Mouse (Mus musculus): ENCODE measurements around the gene Slc6a2. TPM values are rescaled to one million over a fixed set of nuclear protein-coding genes. Genes with fewer than 3 reads are reported as not detected.
A peak's percentile ranks its signal among the peaks of the same experiment; 100 is the strongest.

Slc6a2 gene
- polyA plus RNA-seq, 1 experiment from 2014 or later: not detected

GRCm38 (mm10) chr8:93011439-93011838 lies 51.6 kb downstream of the Slc6a2 start:
- ATAC-seq: no peak
- H3K27me3 ChIP-seq (replicated peaks; ENCODE audit: control insufficient read depth, insufficient read depth, low read length): no peaks in the 10 kb centered on the region
- no peaks in the 10 kb centered on the region for H3K4me1 ChIP-seq (replicated peaks; ENCODE audit: control insufficient read depth, insufficient read depth, low read length)
- no peak overlapping the region for H3K4me2 ChIP-seq (replicated peaks; ENCODE audit: low read depth)
- H3K9me3 ChIP-seq (ENCODE audit: control insufficient read depth): no peaks in the 10 kb centered on the region
- no peak overlapping the region for H3K9ac ChIP-seq (ENCODE audit: low read depth, low read length)
- peak; percentile 96 for TF ChIP-seq CTCF (IDR thresholded peaks at IDR 0.05; ENCODE audit: low read depth)
- no peak overlapping the region for H3K4me3 ChIP-seq (ENCODE audit: low read depth, low read length)
- H3K36me3 ChIP-seq (ENCODE audit: control insufficient read depth, insufficient read depth): no peaks in the 10 kb centered on the region
- no peak overlapping the region for H3K27ac ChIP-seq (ENCODE audit: low read depth, low read length)
- 6% methylated on average over 9 of the region's 9 CpGs for WGBS

- WGBS: 78% methylated on average over 6 of the region's 6 CpGs
Measured at GRCm38 (mm10) chr8:93012226-93012625, 52.3 kb downstream of the Slc6a2 start.

GRCm38 (mm10) chr8:93014300-93014699 lies 54.4 kb downstream of the Slc6a2 start:
- 41% methylated on average over 4 of the region's 4 CpGs for WGBS

More at GRCm38 (mm10) chr8:93012226-93012625, 52.3 kb downstream of the Slc6a2 start:
- no peaks in the 10 kb centered on the region for H3K4me1 ChIP-seq (replicated peaks; ENCODE audit: control insufficient read depth, insufficient read depth, low read length)
- H3K4me2 ChIP-seq (replicated peaks; ENCODE audit: low read depth): no peak overlapping the region
- no peak overlapping the region for H3K4me3 ChIP-seq (ENCODE audit: low read depth, low read length)
- H3K27ac ChIP-seq (ENCODE audit: low read depth, low read length): no peak overlapping the region
- H3K9ac ChIP-seq (ENCODE audit: low read depth, low read length): no peak overlapping the region
- no peak for ATAC-seq
- no peaks in the 10 kb centered on the region for H3K27me3 ChIP-seq (replicated peaks; ENCODE audit: control insufficient read depth, insufficient read depth, low read length)
- H3K9me3 ChIP-seq (ENCODE audit: control insufficient read depth): no peaks in the 10 kb centered on the region
- H3K36me3 ChIP-seq (ENCODE audit: control insufficient read depth, insufficient read depth): no peaks in the 10 kb centered on the region
- TF ChIP-seq CTCF (IDR thresholded peaks at IDR 0.05; ENCODE audit: low read depth): peak; percentile 44

DNA sequence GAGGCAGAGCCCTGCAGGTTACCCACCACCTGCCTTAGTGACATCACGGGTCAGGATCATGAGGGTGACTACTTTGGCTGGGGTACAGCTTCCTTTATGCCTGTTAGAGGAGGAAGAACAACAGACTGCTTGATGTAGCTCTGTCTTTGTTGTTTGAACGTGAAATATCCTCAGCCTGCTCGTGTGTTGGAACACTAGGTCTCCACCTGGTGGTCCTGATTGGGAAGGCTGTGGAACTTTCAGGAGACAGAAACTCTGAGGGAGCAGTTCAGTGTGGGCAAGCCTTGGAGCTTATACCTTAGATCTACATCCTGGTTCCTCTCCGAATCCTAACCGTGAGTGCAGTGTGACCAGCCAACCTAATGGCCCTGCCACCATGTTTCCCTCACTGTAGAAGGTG lies 61.9 kb downstream of the Slc6a2 start:
- 58% methylated on average over 5 of the region's 5 CpGs for WGBS
- no peak for ATAC-seq
- TF ChIP-seq CTCF (IDR thresholded peaks at IDR 0.05; ENCODE audit: low read depth): peak; percentile 32

More at GRCm38 (mm10) chr8:93014300-93014699, 54.4 kb downstream of the Slc6a2 start:
- Histone ChIP-seq H3K4me2 (replicated peaks; ENCODE audit: low read depth) (no peak overlapping the region), H3K4me3 (ENCODE audit: low read depth, low read length) (no peak overlapping the region), H3K36me3 (ENCODE audit: control insufficient read depth, insufficient read depth) (no peaks in the 10 kb centered on the region), H3K9ac (ENCODE audit: low read depth, low read length) (no peak overlapping the region), H3K27me3 (replicated peaks; ENCODE audit: control insufficient read depth, insufficient read depth, low read length) (no peaks in the 10 kb centered on the region), H3K4me1 (replicated peaks; ENCODE audit: control insufficient read depth, insufficient read depth, low read length) (no peaks in the 10 kb centered on the region), H3K9me3 (ENCODE audit: control insufficient read depth) (no peaks in the 10 kb centered on the region), H3K27ac (ENCODE audit: low read depth, low read length) (no peak overlapping the region)
- no peak for TF ChIP-seq CTCF (IDR thresholded peaks at IDR 0.05; ENCODE audit: low read depth)
- no peak for ATAC-seq

GRCm38 (mm10) chr8:93030664-93031063 lies 70.8 kb downstream of the Slc6a2 start:
- H3K4me1 ChIP-seq (replicated peaks; ENCODE audit: control insufficient read depth, insufficient read depth, low read length): no peaks in the 10 kb centered on the region
- H3K4me3 ChIP-seq (ENCODE audit: low read depth, low read length): no peak overlapping the region
- ATAC-seq: peak; percentile 43
- no peak overlapping the region for H3K27ac ChIP-seq (ENCODE audit: low read depth, low read length)
- H3K36me3 ChIP-seq (ENCODE audit: control insufficient read depth, insufficient read depth): no peaks in the 10 kb centered on the region
- H3K9me3 ChIP-seq (ENCODE audit: control insufficient read depth): no peaks in the 10 kb centered on the region
- no peak for TF ChIP-seq CTCF (IDR thresholded peaks at IDR 0.05; ENCODE audit: low read depth)
- 50% methylated on average over 2 of the region's 2 CpGs for WGBS
- no peak overlapping the region for H3K9ac ChIP-seq (ENCODE audit: low read depth, low read length)
- no peaks in the 10 kb centered on the region for H3K27me3 ChIP-seq (replicated peaks; ENCODE audit: control insufficient read depth, insufficient read depth, low read length)
- H3K4me2 ChIP-seq (replicated peaks; ENCODE audit: low read depth): no peak overlapping the region

More for the DNA sequence above, 61.9 kb downstream of the Slc6a2 start:
- Histone ChIP-seq H3K27ac (ENCODE audit: low read depth, low read length) (no peak overlapping the region), H3K36me3 (ENCODE audit: control insufficient read depth, insufficient read depth) (no peaks in the 10 kb centered on the region), H3K4me2 (replicated peaks; ENCODE audit: low read depth) (no peak overlapping the region), H3K27me3 (replicated peaks; ENCODE audit: control insufficient read depth, insufficient read depth, low read length) (no peaks in the 10 kb centered on the region), H3K4me3 (ENCODE audit: low read depth, low read length) (no peak overlapping the region), H3K4me1 (replicated peaks; ENCODE audit: control insufficient read depth, insufficient read depth, low read length) (no peaks in the 10 kb centered on the region), H3K9me3 (ENCODE audit: control insufficient read depth) (no peaks in the 10 kb centered on the region), H3K9ac (ENCODE audit: low read depth, low read length) (no peak overlapping the region)

- WGBS: 9% methylated on average over 2 of the region's 2 CpGs
- Histone ChIP-seq H3K4me3 (ENCODE audit: low read depth, low read length) (no peak overlapping the region), H3K27ac (ENCODE audit: low read depth, low read length) (no peak overlapping the region), H3K4me1 (replicated peaks; ENCODE audit: control insufficient read depth, insufficient read depth, low read length) (no peaks in the 10 kb centered on the region), H3K9ac (ENCODE audit: low read depth, low read length) (no peak overlapping the region), H3K27me3 (replicated peaks; ENCODE audit: control insufficient read depth, insufficient read depth, low read length) (no peaks in the 10 kb centered on the region), H3K9me3 (ENCODE audit: control insufficient read depth) (no peaks in the 10 kb centered on the region), H3K36me3 (ENCODE audit: control insufficient read depth, insufficient read depth) (no peaks in the 10 kb centered on the region), H3K4me2 (replicated peaks; ENCODE audit: low read depth) (no peak overlapping the region)
- no peak for TF ChIP-seq CTCF (IDR thresholded peaks at IDR 0.05; ENCODE audit: low read depth)
- no peak for ATAC-seq
Measured at GRCm38 (mm10) chr8:93038831-93039230, 79.0 kb downstream of the Slc6a2 start.

- Histone ChIP-seq H3K27ac (ENCODE audit: low read depth, low read length) (no peak overlapping the region), H3K36me3 (ENCODE audit: control insufficient read depth, insufficient read depth) (no peaks in the 10 kb centered on the region), H3K27me3 (replicated peaks; ENCODE audit: control insufficient read depth, insufficient read depth, low read length) (no peaks in the 10 kb centered on the region), H3K9me3 (ENCODE audit: control insufficient read depth) (no peaks in the 10 kb centered on the region), H3K4me3 (ENCODE audit: low read depth, low read length) (no peak overlapping the region), H3K4me1 (replicated peaks; ENCODE audit: control insufficient read depth, insufficient read depth, low read length) (no peaks in the 10 kb centered on the region), H3K9ac (ENCODE audit: low read depth, low read length) (no peak overlapping the region), H3K4me2 (replicated peaks; ENCODE audit: low read depth) (no peak overlapping the region)
- WGBS: 68% methylated on average over 2 of the region's 2 CpGs
- ATAC-seq: no peak
- TF ChIP-seq CTCF (IDR thresholded peaks at IDR 0.05; ENCODE audit: low read depth): no peak
Measured at GRCm38 (mm10) chr8:93040256-93040655, 80.4 kb downstream of the Slc6a2 start.

All from intestine, postnatal 0 days (tissue).